Mouse (Mus musculus): Measurements from ENCODE around the gene Larp1b.
A peak's percentile ranks its signal among the peaks of the same experiment; 100 is the strongest.

Gene Larp1b

DNA sequence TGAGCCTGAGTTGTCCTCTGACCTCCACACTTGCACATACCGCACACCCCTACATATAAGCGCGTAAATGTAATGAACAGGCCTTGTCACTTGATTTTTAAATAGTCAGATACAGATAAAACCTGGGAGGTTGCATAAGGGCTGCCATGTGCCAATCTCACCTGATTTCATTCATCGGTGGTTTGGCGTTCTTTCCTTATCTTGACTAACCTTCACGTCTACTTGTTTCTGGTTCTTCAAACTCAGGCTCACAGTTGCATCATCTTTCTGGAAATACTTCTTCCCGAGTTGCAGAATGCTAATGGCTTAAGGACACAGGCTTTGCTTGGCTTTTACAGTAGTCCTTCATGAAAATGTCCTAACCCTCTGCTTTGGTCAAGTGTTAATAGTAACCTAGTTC, 71.1 kb downstream of the Larp1b start:
- no peak for DNase-seq (ENCODE audit: low read depth, low spot score)

DNA sequence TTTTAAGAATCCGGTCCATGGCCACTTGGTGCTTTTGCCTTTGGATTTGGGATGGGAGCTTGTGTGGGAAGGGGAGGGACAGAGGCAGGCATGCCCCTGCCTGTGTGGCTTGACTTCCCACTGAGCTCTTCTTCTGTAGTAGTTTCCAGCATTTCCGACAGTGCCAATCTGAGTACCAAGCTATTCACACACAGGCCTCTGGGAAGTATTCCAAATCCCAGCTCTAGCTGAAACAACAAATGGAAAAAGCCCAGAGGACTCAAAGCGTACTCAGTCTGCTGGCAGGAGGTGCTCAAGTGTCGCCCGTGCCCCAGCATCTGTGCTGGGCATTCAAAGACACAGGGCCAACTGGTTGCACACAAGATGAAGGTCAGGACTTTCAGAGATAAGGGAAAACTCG, 72.4 kb downstream of the Larp1b start:
- DNase-seq (ENCODE audit: low read depth, low spot score), result no peak

DNA sequence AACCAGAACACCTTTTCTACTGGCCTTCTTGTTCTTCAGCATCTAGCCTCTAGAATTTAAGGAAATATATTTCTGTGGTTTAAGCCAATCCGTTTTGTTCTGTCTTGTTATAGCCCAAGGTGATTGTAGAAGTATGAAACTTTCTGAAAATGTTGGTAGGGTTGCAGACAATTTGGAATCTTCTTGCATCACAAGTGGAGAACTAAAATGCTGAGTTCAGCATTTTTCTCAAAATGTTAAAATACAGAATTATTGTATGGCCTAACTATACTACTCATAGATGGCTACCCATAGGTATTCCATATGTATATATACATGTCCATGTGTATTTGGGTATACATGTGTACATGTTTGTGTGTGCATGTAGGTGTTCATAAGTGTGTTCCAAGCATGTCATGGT, 81.1 kb downstream of the Larp1b start:
- DNase-seq (ENCODE audit: low read depth, low spot score), result no peak

DNA sequence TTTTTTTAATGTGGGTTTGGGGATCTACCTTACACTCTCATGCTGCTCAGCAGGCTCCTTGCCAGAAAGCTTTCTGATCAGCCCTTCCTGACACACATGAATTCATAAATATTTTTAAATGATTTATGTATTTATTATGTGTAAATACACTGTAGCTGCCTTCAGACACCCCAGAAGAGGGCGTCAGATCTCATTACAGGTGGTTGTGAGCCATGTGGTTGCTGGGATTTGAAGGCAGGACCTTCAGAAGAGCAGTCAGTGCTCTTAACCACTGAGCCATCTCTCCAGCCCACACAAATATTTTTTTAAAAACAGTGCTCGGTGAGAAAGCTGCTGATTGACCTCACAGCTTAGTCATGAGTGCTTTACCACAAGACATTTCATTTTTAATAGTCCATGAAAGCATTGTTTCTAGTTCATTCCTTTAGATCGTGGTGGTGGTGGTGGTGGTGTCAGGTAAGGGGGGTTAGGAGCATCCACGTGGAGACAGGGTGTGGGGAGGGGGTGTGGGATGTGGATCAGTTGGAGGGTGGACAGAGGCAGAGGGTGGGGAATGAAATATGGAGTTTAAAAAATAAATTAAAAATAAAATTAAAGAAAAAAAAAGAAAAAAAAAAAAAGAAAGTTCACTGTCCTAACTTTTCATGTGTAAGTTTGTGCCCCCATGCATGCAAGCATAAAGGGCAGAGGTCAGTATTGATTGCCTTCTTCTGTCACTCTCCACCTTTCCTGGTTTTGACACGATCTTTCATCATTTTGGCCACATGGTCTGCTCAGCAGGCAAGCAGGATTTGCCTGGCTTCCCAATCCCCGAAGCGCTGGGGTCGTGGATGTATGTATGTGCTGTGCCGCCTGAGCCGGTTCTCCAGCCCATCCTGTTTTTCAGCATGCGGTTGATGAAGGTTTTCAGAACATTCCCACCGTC, 81.9 kb downstream of the Larp1b start:
- DNase-seq (ENCODE audit: low read depth, low spot score), result no peak

DNA sequence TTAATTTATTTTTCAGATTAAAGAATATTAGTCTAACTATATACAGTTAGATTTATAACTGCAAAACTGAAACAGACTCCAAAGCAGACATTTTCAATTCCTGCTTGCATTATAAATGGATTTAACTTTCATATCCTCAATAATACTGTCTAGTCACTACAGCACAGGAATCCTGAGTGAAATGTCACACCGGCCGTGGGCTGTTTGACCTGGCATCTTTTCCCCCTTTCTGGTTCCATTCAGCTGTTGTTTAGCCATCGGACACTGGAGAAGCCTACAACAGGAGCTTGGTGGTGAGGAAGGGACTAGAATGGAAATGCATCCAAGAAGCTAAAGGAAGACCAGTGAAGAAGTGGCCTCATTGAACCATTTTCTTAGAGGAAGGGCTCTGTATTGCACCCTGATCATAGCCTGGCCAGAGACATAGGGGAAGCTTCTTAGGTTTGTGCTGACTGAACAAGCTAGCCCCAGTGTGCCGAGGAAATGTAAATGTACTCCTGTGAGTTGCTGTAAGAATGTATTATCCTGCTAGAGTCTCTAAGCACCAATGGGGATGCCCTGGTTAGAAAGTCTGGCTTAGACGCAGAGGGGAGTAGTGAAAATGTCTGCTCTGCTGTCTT, 88.8 kb downstream of the Larp1b start:
- no peak for DNase-seq (ENCODE audit: low read depth, low spot score)

DNA sequence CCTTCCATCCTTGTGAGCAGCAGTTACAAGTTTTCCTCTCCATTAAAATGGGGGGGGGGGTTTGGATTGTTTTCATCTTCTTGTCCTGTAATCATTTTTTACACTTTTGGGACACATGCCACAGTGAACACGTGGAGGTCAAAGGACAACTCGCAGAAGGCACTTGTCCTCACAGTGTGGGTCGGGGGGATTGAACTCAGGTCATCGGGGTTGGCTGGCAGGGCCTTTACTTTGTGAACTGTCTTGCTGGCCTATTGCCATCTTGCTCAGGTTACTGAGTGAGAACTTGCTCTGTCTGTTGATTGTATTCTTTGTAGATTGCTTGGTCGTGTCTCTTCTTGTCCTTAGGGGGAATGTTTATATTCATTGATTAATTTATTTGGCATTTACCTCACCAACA, 91.6 kb downstream of the Larp1b start:
- no peak for DNase-seq (ENCODE audit: low read depth, low spot score)

DNA sequence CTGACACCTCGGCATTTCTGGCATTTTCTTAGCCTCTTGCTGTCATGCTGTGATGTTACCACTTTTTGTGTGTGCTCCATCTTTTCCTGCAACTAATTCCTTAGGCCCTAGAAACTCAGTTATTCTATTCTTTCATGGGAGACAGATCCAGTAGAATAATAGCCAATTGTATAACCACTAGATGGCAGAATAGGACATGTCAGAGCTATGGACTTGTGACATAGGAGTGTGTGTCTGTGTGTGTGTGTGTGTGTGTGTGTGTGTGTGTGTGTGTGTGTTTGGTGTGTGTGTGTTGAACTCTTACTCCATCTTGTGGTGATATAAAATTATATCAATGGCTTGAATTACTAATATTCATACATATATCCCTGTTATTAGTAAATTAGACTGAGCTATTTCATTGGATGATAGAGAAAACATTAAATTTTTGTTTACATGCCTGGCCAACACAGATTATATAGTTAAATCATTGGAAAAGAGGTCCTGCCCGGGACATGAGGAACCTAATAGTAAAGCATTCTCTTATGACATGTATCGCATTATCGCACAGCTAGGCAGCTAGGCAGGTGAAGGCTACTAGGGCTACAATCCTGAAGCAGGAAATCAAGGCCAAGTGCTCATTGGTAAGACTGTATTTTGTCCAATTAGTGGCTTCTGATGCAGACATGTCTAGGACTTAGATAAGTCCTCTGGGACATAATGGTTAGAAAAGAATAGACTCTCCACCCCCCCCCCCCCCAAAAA, 92.7 kb downstream of the Larp1b start:
- DNase-seq (ENCODE audit: low read depth, low spot score), result peak; percentile 15

DNA sequence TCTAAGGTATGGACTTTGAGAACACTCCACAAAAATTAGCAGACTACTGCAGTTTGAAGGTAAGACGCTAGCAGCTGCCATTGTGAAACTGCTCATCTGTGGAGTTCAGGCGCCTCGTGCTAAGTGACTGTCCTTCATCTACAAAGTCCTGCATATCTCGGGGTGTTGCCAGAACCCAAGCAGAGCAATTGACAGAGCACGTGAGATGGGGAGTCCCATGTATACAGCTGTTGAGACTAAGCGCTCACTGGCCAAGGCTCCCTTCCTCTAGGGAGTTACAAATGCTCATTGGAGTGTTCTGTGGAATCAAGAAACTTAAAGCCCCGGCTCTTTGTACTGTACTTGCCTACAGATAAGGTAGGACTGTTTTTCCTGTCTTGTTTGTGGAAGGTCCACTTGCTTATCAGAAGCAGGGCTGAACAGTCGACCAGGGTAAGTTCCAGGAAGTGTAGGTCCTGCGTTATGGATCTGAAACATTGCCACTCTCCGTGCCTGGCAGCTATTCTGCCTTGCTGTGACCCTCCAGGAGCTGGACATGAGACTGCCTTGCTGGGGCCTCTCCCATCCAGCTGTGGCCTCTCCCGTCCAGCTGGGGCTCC, 94.2 kb downstream of the Larp1b start:
- DNase-seq (ENCODE audit: low read depth, low spot score), result no peak

DNA sequence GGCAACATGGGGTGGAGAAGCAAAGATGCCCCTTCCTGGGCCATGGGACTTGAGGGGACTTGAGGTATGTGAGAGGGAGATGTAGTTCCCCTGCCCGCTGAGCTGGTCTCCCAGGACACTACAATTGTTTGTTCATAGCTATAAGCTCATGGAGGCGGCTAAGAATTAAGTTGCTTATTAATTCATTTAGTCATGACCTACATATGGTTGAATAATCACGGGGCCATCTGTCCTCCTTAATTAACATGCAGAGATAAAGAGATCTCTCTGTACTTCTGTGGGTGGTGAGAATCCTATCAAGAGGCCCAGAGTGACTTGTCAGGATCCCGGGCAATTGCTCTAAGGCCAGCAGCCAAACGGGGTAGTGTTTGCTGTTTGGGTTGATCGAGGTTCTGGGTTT, 98.2 kb downstream of the Larp1b start:
- no peak for DNase-seq (ENCODE audit: low read depth, low spot score)

DNA sequence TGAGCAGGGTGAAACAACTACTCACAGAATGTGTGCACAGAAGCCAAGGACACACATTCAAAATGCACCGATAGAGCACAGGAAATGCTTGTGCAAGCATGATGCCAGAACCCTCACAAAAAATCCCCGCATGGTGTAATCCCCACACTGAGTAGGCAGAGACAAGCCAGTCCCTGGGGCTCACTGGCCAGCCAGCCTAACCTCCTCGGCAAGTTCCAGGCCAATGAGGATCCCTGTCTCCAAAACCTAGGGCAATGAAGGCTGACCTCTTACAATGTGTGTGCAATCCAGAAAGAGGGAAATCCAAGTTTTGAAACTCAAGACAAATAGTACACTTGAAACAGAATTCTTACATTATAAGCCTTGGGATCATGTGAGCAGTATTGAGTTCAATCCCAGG, 103.7 kb downstream of the Larp1b start:
- DNase-seq (ENCODE audit: low read depth, low spot score), result no peak

DNA sequence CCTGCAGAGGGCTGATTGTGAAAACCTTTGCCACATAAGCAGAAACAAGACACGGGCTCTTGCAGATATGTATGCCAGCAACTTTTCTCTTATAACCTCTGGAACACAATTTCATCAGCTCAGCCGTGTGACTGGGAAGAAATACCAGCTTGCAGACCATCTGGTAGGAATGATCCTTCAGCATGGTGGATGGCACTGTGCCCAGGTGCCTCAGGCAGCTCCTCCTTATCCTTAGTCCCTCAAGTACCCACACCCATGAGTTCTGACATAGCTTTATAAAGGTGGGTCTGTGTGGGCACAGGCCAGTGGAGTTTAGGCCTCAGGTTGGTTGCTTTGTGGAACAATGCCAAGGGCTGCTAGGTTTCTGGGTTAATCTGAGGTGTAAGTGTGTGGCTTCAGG, 108.8 kb downstream of the Larp1b start:
- no peak for DNase-seq (ENCODE audit: low read depth, low spot score)

DNA sequence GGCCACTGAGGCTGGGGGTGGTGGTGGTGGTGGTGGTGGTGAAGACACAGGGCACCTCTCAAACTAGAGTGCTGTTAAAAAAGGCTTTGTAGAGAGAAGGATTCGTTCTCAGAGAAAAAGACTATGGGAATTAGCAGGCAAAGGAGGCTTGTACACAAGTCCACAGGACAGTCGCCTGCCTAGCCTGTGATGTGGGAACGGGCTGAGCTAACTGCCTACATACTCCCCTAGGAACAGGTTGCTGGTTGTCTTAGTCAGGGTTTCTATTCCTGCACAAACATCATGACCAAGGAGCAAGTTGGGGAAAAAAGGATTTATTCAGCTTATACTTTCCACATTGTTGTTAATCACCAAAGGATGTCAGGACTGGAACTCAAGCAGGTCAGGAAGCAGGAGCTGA, 109.6 kb downstream of the Larp1b start:
- DNase-seq (ENCODE audit: low read depth, low spot score), result no peak

DNA sequence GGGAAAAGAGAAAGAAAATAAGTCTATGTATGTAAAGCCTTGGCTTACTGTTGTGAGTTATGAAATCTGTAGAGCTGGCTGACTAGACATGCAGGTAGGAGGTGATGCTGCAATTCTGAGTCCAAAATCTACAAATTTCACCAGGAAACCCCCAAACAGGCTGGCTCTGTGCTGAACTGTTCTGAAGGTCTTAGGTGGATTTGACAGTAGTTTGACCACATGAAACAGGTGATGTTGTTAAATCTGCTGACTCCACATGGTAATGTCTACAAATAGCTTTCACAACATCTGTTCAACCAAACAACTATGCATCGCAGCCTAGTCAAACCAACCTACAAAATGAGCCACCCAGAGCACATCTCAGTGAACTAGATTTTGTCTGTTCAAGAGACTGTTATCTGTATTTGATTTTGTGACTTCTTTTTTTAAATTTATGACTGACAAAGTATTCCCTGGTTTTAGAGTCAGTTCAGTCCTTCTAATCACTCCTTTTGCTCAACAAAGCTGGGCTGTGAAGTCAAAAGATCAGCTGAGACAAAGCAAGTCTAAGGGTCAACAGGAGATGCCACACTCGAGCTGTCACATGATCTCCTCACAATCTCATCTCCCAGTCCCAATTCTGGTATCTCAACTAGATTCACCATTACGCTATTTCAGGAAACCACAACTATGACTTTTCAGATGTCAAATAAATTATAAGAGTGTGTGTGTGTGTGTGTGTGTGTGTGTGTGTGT, 112.4 kb downstream of the Larp1b start:
- no peak for DNase-seq (ENCODE audit: low read depth, low spot score)

DNA sequence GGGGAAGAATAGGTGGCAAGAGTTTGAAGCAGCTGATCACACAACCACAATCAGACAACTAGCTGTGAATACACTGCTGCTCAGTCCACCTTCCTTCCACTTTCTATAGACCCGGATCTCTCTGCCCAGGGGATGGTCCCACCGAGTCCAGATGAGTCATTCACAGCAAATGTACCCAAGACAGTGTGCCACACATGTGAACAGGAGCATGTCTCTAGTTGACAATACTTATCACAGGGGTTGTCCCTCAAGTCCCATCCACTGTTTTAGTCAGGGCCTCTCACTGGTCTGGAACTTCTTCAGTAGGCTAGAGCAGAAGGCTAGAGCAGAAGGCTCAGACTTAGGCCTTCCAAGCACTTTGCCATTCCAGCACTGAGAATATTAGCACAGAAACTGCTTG, 113.1 kb downstream of the Larp1b start:
- DNase-seq (ENCODE audit: low read depth, low spot score), result no peak

DNA sequence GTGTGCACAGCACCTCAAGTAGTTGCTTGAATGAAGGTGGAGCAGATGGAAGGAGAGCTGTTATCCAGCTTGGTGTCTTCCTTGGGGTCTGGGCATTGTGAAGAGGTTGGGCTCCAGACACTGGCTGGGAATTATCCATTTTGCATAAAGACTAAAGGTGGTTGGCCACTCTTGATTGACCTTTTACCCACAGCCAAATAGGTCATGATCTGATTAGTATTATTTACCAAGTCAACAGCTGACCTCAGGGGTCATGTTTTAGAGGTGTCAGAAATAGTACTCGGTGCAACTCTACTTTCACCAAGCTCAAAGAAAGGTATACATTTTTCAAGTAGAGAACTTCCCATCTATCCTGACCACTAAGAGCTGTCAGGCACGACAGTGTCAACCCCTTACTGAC, 115.7 kb downstream of the Larp1b start:
- no peak for DNase-seq (ENCODE audit: low read depth, low spot score)

DNA sequence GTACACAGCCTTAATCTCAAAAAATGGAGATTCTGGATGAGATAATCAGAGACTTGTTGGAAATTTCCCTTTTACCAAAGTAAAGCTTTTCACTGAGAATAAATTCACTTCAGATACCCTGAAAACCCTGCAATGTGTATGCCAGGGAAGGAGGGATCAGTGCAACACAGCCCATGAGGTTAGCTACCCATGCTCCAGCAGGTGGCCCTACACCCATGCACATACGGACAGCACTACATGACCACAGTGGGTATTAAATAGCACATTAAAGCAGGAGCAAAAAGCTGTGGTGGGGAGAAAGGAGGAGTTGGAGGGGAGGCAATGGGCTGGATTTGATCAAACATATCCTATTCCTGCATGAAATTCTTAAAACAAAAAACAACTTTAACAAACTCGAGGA, 120.9 kb downstream of the Larp1b start:
- DNase-seq (ENCODE audit: low read depth, low spot score), result no peak

DNA sequence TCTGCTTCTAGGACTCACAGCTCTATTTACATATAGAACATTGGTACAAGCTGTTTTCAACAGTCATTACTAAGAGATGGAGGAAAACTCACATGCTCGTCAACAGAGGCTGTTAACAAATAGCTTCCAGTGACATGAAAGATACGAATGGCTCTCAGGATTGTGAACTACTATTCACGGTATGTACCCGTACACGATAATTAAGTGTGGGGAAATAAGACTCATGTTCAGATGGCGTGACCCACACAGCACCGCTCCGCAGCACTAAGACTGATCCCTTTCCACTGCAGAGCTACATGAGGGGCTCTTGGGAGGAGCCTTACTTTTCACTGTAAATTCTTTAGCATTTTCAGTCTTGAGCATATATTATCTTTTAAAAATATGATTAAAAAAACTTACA, 125.7 kb downstream of the Larp1b start:
- no peak for DNase-seq (ENCODE audit: low read depth, low spot score)

DNA sequence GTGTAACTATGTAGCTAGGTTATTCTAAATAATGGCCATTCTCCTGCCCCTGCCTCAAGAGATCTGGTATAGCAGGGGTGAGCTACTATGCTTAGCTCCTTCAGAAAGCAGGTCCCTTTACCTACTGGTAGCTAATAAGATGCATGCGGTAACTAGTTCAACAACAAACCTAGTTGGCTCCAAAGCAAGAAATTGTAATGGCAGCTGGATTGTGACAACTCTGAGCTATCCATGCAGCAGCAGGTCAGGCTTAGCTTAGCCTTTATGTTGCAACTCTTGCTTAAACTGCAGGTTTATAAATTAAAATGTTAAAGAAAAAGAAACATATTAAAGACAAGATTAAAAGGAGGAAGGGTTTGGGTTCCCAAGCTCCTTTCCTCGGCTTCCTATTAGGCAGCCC, 129.0 kb downstream of the Larp1b start:
- DNase-seq (ENCODE audit: low read depth, low spot score), result no peak

DNA sequence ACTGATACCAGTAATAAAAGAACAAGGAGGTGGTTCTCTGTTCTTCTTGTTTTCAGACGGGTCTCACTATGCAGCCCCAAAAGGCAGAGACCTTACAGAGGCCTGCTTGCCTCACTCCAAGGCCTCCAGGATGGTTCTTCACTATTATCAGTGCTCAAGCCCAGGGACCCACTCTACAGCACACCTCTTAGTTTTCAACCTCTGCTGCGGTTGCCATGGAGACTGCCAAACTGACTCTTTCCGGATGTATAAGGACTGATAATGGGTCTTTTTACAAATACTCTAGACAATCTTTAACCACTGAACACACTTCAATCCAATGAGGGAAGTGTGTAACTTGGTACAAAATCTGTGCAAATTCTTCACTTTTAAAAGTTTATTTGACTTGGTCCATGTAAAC, 131.1 kb downstream of the Larp1b start:
- DNase-seq (ENCODE audit: low read depth, low spot score), result no peak

DNA sequence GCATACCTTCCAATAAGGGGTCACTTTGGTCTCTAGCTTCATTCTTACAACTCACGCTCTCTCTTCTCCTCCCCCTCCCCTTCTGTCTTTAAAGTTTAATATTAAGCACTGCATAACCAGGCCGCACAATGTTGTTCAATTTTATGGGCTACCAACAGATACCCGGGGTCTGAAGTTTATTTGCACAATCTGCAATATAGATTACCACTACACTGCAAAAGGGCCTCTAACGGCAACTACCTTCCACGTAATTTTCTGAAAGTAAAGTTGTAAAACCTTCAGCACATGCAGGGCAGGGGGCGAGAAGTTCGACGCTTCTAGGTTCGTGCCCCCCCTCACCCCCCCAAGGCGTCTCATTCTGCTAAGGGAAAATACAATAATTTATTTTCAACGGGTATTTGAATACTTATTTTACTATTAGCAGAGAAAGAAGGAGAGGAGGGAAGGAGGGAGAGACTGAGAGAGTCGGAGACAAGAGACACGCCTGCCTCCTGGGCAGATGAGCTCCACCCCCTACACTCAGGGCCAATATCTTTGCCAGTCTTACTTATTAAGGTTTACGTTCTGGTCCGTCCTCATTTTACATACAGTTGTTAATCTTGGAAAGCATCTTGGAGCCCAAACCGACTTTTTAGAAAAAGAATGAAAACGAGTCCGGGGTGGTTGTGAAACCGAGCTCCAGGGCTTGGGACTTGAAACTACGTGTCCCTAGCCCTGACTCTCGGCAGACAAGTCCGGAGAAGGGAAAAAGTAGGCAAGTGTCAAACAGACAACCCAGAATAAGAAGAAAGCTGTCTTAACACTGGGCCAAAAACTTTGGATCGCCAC, 132.1 kb downstream of the Larp1b start:
- peak; percentile 47 for DNase-seq (ENCODE audit: low read depth, low spot score)

DNA sequence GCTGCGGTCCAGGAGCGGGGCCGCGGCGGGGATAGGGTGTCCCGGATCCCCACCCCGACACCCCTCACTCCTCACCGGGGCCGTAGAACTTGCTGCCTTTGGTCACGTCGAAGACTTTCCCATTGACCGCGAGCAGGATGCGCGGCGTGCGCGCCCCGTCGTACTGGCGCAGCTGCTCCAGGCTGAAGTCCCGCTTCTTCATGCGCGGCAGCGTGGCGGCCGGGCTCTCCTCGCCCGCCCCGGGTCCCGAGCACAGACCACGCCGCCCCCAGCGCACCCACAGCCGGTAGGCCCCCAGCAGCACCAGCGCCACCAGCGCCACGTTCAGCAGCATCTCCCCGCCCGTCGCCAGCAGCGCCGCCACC, 132.9 kb downstream of the Larp1b start:
- peak; percentile 13 for DNase-seq (ENCODE audit: low read depth, low spot score)
